Mouse (Mus musculus) natural killer cell, adult 2 months (primary cell): ENCODE measurements around the gene Klri1.
A peak's percentile ranks its signal among the peaks of the same experiment; 100 is the strongest.
"Not testable (repeated sequence)": the region's sequence is repeated elsewhere in the genome, so short reads cannot be mapped to it uniquely, and the experiment has no call there.

ENCODE experiments used
- DNase-seq, 2 experiments: peaks; one replicate each; pipeline ENCODE4 v3.0.0; 2022; ENCODE audit warnings: low spot score in 2 of 2

Klri1 gene

DNA sequence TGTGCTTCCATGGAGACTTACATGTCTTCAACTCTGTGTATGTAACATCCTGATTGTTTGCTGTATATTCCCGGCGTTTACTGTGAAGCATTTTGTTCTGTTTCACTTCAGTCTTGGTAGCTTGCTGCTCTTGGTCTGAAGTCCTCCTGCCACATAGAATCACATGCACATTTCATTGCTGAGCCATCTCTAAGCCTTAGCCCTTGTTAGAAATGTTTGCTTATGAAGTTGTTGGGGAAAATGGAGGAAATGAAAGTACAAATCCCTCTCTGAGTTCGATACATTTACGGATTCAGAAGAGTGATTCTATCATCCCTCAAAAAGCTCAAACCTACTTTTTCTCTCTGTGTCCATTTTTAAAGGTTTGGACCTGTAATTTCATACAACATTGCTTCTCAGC, at the start of gene Klri1:
TSS of gene Klri1 (minus strand) at position 101 of the 400 bp plus-strand sequence.
- no peak for DNase-seq

DNA sequence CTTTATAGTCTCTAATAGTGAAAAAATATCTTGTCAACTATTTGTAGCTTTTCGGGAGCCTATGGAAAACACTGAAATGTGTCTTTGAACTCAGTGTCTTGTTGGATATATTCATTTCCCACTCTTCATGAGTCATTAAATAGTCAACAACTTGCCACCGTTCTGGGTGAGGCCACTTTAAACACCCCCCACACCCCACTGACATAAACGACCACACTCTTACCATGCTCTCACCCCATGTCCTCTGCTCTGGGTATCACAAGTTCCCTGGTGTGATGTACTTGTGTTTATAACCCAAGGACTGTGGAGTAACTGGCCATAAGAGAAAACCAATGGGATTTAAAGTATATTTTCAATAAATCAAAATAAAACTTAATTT, 30.7 kb upstream of the Klri1 start:
- DNase-seq: peak; percentile 72 to 89

DNA sequence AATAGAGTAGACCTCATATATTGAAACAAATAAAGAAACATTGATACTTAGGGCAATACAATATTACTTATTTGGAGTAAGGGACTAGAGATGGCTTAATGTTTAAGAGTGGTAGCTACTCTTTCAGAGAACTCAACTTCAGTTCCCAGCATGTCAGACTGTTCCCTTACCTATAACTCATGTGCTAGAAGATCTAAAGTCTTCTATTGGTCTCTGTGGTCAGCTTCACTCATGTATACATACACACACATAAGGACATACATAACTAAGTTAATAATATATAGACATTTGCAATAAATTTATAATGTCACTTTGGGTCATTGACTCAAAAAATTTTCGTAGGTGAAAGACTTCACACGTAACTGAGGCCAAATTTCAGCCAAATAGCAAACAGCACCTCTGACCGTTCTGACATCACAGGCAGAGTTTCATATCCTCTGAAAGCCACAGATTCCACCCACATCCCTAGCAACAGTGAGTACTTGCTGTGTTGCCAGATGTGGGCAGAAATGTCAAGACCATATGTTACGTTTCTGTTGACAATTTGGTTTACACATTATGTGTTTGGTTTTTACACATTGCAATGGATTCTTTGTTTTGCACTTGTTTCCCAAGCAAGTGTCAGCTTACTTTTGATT, 30.2 kb upstream of the Klri1 start:
- DNase-seq: peak; percentile 78 to 93

DNA sequence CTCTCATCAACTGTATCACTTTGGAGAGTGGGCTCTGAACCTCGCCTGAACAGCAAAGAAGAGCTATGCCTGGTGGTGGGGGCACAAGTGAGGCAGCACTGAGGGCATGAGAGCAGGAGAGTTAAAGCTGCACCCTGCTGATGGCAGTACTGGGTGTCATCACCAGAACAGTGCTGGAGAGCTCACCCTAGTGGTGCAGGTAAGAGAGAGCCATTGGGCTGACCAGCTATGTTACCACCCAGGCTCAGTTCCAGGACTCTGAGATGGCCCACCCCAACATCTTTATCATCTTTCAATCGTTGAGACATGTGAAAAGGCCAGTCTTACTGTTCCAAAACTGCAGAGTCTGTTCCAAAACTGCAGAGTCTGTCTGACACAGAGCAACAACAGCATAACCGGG, 29.2 kb upstream of the Klri1 start:
- DNase-seq: peak; percentile 70 to 86

DNA sequence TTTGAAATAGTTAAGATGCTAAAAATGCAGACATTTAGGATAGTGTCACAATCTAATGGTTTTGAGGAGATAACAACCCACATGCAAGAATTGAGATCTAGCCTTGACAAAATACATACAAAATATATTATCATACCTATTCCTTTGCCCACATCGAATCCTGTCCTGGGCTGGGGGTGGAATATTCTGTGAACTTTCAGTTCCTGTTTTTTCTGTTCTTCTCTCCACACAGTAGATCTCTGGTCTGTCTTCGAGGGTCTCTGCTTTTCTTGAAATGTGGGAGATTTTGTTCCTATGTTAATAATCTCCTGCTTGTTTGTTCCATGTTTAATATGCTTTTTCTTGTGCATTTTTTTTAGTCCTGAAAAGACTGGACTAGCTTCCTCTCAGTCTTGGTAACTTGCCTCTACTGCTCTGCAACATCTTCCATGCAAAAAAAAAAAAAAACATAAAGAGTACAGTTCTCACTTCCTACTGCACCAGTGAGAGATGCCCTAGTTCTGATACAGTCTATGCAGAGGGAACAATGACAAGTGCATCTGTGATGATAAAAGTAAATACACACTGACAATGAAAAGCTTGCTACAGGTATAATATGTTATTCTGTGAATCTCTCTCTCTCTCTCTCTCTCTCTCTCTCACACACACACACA, 23.3 kb upstream of the Klri1 start, which contains the start of gene Klri2:
TSS of gene Klri2 (minus strand) at position 416 of the 653 bp plus-strand sequence.
- DNase-seq: no peak

DNA sequence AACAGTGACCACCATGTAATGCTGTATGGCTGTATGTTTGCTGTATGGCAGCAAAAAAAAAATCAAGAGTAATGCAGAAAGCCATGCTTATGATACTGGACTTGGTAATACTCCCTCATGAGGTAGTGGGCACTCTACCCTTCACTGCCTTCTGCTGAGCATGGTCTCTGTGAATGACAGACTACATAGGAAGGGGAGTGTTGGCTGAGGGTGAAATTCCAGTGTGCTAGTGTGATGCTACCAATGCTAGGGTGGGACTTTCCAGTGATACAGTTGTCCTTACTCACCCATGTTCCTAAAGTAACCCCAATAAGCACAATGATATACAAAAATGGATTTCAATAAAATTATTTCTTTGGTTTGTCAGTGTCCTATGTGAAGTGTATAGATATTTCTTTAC, 19.5 kb upstream of the Klri1 start:
- DNase-seq: peak; percentile 42 to 71

DNA sequence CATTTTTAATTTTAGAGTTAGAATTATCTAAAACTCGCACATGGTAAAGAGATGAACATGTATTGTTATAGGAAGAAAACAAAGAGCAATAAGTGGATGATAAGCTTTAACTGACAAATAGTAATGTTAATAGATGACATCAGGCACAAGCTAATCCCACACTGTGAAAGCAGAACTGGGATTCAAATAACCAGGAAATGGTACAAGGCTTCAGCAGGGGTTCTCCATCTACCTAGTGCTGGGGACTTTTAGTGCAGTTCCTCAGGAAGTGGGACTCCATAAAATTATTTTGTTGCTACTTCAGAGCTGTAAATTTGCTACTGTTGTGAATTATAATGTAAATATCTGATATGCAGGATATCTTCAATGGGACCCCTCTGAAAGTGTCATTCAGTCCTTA, 10.3 kb upstream of the Klri1 start:
- DNase-seq: no peak

DNA sequence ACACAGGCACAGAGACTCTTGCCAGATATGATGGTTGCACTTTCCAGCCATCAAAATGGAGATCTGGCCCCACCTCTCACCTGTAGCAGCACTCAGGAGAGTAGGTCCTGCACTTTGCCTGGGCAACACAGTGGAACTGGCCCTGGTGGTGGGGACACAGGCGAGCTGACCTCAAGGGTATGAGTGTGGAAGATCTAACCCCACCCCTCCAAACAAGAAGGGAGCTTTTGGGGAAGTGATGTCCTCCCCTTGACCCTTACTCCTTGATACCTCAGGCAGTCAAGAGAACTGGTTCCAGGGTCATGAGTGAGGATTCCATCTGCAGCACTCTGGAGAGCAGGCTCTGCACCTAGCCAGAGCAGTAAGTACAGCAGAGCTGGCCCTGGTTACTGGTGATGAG, 4.5 kb upstream of the Klri1 start:
- DNase-seq: no peak

DNA sequence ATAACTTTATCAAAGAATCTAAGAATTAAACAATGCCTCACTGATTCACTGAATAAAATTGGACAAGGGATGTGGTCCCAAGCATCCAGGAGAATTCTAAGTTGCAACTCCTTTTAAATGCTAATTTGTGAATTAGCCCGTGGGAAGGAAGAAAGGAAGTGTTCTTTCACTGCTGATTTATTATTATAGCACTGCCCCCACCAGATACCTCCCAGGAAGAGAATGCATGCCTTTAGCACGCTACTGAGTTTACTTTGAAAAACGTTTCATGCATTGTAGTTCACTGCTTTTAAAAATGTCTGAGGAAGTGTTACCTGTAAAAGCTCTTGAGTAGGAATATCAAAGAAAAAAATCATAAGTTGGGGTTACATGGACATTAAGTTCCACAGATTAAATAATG, 3.6 kb upstream of the Klri1 start:
- DNase-seq: no peak

DNA sequence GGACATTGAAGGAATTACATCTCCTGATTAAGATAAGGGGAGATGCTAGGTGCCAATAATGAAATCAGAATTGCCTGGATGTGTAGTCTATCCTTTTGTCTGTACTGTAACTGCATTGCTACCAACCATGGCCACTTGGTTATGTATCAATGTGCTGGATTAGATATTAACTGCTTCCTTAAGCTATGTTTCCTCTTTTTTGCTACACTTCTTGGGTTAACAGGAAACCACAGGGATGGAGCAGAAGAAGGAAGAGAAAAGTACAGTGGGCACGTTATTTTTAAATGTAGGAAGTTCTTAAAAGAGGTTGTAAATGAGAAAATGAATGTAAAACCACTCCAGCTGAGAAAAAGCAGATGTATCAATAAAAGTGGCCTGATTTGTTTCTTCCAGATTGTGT, 3.4 kb downstream of the Klri1 start:
- no peak for DNase-seq

DNA sequence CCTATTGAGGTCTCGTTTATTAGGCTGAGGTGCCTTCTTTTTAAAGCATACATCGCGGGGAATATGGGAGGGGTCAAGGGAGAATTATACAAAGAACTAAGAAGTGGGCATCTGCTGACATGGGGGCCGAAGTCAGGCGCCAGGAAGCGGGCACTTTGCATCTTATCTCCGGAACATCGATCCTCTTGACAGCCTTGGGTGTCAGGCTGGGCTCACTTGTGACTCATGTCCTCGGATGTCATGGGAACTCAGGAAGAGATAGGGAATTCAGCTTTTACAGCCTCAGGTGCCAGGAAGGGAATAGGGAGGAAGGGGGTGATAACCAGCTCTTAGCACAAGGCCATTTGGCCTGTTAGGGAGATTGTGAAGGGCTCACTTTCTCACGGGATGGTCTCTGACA, 25.5 kb downstream of the Klri1 start:
- DNase-seq: not testable (repeated sequence)

DNA sequence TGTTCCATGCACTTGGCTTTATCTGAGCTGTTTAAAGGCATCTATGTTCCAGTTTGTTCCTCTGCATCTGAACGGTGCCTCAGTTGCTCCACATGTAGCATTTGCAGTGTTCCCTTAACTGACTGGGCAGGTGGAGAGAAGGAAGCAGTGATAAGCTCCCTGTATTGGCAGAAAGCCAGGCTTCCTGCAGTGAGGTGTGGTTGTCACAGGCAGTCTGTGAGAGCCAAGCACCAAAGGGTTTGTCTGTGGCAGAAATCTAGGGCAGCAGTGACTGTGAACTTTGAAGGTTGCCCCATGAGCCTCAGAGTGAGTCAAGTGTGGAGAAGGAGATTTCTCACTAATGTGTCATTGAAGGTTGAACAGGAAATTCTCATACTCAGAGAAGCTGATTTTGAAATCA, 36.6 kb downstream of the Klri1 start:
- peak; percentile 60 to 69 for DNase-seq

DNA sequence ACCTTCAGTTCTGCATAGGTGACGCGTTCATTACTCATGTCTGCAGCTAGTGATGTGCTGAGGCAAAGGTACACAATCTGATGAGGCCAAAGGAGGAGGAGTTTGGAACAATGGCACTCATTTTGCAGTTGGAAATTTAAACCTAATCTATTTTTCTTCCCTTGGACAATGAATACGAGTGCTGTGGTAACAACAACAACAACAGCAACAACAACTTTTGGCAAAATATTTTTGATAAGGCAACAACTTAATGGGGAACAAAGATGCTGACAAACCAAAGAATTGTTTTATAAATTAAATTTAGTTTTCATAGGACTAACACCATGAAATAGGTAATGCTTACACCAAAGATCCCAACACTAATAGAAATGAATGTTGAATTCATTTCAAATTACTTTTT, 38.1 kb downstream of the Klri1 start, which contains the start of gene Klrc1:
TSS of gene Klrc1 (minus strand) at position 101 of the 400 bp plus-strand sequence.
- DNase-seq: peak in 1 of 2 experiments; percentile 38

DNA sequence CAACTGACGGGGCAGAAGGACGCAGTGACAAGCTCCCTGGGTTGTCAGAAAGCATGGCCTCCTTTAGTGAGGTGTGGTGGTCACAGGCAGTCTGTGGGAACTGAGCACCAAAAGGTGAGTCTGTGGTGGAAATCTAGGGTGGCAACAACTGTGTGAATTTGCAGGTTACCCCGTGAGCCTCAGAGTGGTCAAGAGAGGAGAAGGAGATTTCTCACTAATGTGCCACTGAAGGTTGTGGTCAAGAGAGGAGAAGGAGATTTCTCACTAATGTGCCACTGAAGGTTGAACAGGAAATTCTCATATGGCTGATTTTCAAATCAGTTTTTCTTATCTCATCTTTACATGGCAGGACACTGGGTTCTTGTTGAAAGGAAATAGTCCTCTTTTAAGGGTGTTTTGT, 55.6 kb downstream of the Klri1 start:
- DNase-seq: peak; percentile 33 to 71

DNA sequence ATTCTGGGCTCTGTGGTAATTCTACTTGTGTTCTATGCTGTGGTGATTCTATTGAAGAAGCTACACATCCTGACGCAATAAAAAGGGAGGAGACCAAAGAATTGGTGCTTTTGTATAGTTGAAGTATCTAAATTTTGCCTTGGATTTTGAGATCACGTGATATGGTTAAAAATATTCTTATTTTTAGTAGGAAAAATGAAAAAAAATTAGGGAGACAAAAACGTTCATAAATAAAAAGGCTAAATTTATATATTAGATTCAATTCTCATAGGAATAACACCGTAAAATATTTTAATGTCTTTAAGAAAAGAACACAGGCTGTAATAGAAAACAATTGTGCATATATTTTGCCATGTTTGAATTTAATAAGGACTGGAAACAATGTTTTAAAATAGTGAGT, 56.3 kb downstream of the Klri1 start, which contains the start of gene Klrc2:
TSS of gene Klrc2 (minus strand) at position 101 of the 400 bp plus-strand sequence.
- not testable (repeated sequence) for DNase-seq
